Mouse (Mus musculus): ENCODE data around the gene Usp50.

Usp50 gene

DNA sequence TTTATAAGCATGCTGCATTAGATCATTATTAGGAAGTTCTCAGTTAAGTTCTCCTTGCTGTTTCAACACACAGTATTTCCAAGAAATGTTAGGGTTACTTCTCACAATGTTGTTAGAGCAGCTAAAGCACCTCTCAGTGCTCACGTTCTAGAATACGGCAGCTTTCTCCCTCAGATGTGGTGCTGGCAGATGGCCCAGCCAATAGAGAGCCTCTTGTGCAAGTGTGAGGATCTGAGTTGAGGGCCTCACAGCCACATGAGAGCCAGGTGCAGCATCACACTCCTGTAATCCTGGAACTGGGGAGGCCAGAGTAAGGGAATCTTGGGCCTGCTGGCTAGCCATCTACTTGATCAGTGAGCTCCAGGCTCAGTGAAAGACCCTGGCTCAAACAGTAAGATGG lies 43.0 kb downstream of the Usp50 start:
- no peak for DNase-seq (ENCODE audit: low read depth)

DNA sequence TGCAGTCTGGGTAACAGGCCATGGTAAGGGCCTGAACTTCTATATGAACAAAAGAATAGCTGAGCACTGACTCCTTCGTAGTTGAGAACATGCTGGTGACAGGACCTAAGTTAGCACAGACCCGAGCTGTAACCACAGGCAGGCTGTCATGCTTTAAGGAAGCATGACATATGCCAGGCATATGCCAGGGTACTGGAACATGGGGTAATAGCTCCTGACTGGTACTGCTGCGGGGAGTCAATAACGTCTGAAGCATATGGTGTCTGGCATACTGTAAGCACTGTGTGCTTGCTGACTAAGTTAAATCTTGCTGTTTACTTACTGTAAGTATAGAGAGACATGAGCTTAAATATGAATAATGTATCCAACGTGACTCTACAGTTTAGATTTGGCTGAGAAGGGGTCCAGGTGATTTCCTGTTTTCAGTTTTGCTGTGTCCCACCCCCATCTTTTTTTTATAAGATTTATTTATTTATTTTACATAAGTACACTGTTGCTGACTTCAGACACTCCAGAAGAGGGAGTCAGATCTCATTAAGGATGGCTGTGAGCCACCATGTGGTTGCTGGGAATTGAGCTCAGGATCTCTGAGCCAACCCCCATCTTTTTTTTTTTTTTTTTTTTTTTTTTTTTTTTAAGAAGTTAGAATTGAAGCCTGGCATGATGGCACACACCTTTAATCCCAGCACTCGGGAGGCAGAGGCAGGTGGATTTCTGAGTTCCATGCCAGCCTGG lies 47.8 kb downstream of the Usp50 start:
- no peak for DNase-seq (ENCODE audit: low read depth)

DNA sequence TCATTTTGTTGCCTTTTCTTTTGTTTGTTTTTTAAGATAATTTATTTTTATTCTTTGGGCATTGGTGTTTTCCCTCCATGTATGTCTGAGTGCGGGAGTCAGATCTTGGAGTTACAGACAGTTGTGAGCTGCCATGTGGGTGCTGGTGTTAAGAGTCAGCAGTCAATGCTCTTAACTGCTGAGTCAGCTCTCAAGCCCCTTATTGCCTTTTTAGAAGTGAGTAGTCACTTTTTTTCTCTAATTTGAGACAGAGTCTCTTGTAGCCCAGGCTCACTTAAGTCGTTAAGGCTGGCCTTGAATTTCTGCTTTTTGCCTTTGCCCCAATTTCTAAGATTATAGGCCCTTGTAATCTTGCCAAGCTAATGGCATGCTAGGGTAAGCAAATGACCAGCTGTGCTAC lies 52.8 kb downstream of the Usp50 start:
- no peak for DNase-seq (ENCODE audit: low read depth)

DNA sequence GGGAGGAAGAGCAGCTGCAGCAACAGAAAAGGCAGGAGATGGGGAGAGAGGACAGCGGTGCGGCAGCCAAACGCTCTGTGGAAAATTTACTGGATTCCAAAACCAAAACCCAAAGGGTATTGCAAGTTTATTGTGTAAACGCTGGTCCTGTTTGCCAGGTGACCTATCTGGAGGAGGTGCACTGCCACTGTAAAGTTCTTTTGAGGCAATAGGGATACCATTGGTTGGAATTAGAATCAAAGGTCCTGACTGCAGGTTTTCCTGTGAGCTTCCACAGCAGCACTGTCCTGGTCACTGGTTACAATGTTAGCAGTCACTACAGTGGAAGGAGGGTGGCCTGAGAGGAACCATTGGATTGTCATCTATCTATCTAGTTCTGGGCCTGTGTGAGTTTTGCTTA lies 54.1 kb downstream of the Usp50 start:
- no peak for DNase-seq (ENCODE audit: low read depth)

- DNase-seq (ENCODE audit: low read depth) = no peak
Observed at GRCm38 (mm10) chr2:126712950-126713349, 70.3 kb downstream of the Usp50 start.

GRCm38 (mm10) chr2:126712526-126712925 lies 70.7 kb downstream of the Usp50 start:
- no peak for DNase-seq (ENCODE audit: low read depth)

GRCm38 (mm10) chr2:126708361-126708760 lies 74.9 kb downstream of the Usp50 start:
- DNase-seq (ENCODE audit: low read depth) = no peak

- DNase-seq (ENCODE audit: low read depth) = no peak
Observed at GRCm38 (mm10) chr2:126707438-126707779, 75.9 kb downstream of the Usp50 start.

DNA sequence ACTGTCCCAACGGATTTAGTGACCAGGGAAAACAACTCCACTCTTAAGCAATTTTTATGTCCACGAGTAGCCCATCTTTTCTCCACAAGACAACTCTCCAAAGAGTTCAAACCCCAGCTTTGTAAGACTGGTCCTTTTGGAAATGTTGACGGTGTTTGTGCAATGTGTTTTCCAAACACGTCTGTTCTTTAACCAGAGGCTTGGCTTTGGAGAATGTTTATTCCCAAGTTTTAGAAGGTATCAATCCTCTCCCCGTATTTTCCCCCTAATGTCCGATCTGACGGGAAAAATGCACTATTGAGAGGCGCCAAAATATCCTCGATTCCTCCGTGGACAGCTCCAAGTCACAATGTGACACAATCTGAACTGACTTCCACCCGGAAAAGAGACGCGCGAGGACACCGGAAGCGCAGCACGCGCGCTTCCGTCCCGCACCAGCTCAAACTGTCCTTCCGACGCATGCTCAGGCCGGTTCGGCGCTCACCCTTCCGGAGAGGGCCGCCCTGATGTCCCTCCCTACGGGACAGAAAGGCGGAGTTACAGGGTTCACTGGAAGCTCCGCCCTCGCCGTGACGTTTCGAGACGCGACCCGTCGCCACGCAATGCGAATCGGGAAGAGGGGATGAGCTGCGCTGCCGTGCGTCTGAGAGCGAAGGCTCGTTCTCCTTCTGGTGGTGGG lies 76.4 kb downstream of the Usp50 start, which contains the start of gene Usp8:
Gene Usp8, plus strand, starts transcription at position 570 of the 679 bp plus-strand sequence.
- peak; percentile 99 for DNase-seq (ENCODE audit: low read depth)

- peak; percentile 85 for DNase-seq (ENCODE audit: low read depth)
Observed at GRCm38 (mm10) chr2:126695285-126695684, 88.0 kb downstream of the Usp50 start.

- DNase-seq (ENCODE audit: low read depth) = no peak
Observed at GRCm38 (mm10) chr2:126691290-126691689, 92.0 kb downstream of the Usp50 start.

- peak; percentile 57 for DNase-seq (ENCODE audit: low read depth)
Observed at GRCm38 (mm10) chr2:126682937-126683336, 100.3 kb downstream of the Usp50 start.

GRCm38 (mm10) chr2:126682333-126682732 lies 100.9 kb downstream of the Usp50 start:
- DNase-seq (ENCODE audit: low read depth) = no peak

DNA sequence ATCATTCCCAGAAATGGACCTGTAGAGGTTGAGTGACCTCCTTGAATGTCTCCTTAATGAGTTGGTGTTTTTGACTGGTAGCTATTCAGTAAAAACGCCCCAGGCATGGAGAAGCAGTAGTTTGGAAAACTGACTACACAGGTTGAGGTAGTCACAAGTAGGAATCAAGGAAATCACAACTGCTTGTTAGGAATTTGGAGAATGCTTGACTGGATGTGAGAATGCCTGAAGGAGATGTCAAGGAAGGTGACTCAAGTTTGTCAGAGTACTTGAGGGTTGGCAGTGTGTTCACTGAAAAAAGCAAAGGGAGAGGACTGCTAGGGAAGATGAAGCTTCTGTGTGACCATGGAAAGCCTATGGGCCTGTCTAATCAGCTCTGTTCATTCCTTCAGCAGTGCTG lies 105.9 kb downstream of the Usp50 start:
- DNase-seq (ENCODE audit: low read depth) = no peak

DNA sequence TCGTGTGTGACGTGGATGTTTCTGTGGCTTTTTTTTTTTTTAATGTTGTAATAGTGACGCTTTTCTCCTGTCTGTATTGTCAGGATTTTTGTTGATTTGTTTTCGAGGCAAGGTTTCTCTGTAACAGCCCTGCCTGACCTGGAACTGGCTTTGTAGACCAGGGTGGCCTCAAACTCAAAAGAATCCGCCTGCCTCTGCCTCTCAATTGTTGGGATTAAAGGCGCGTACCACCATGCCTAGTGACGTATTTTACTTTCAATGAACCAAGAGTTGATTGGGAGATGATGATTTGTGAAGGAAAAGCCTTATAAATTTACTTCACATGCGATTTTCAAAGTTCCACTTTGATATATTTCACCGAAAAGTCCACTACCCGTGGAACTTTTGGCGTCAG lies 107.2 kb downstream of the Usp50 start, which contains the start of gene Gabpb1:
Gene Gabpb1, minus strand, starts transcription at position 216 of the 394 bp plus-strand sequence.
- peak; percentile 47 for DNase-seq (ENCODE audit: low read depth)

GRCm38 (mm10) chr2:126675169-126676121 lies 107.8 kb downstream of the Usp50 start:
- DNase-seq (ENCODE audit: low read depth) = peak; percentile 94

- DNase-seq (ENCODE audit: low read depth) = peak; percentile 64
Observed at GRCm38 (mm10) chr2:126674441-126675168, 108.7 kb downstream of the Usp50 start.

DNA sequence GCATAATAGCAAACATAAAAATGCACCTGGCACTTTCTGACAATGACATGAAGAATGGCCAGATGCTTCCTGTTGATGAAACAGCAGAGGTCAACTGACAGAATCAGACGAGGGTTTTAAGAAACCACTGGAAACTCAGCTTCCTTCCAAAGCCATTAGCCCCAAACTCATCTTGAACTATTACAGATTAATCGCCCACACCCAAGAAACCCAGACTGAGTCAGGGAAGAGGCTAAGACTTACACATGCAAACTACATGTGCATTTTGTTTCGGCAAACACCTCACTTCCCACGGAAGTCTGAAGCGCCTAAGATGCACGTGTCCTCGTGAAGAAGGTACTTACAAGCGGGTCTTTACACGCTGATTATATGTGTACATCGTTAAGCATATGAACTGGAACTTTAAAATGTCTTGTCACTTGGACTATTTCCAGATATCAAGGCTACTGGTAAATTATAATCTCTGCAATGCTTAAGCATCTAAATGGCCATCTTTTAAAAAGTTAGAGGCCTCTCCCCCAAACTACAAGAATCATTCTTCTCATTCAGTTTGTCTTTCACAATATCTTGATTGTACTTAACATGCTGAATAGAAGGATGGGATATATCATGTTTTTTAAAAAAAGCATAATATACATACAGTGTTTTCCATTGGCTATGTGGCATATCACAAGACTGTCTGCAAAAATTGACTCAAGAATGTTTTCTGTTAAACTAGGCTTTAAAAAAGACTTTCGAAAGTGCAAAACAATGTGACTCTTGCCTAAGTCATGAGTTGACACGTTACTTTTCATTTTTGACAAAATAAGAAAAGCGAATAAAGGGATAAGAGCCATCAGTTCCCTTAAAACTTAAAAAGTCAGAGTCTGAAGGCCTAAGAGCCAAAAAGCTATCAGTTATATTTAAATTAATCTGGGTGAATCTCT lies 109.7 kb downstream of the Usp50 start:
- peak; percentile 24 for DNase-seq (ENCODE audit: low read depth)

DNA sequence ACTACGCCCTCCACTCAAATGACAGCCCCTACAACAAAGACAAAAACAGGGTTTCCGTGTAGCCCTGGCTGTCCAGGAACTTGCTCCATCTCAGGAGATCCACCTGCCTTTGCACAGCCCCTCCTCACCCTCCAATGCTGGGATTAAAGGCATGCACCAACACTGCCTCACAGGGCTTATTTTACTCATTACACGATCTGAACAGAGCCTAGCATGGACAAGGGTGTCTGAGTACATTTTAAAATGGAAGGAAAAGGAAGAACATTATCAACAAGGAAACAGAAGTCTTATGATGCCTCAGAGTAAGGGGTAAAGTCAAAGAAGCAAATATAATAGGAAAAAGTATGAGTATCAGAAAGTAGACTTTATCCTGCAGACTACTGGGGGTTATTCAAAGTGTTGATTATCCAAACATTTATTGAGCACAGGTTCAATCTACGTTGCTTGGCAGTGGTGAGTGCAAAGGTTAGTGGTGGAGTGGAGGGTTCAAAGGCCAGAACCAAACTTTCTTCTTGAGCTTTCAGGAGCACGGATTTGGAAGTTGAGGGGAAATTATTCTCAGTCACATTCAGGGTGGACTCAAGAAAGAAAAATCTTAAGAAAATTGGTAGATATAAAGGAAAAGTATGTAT lies 114.5 kb downstream of the Usp50 start:
- DNase-seq (ENCODE audit: low read depth) = no peak

GRCm38 (mm10) chr2:126665984-126666383 lies 117.3 kb downstream of the Usp50 start:
- no peak for DNase-seq (ENCODE audit: low read depth)
